Mouse (Mus musculus): ENCODE results near the gene Slc17a1. TPM values are rescaled to one million over a fixed set of nuclear protein-coding genes. Genes with fewer than 3 reads are reported as not detected.

Gene Slc17a1
- polyA plus RNA-seq, 1 experiment from 2014 or later: not detected

- no peak overlapping the region for H3K4me2 ChIP-seq
- no peaks in the 10 kb centered on the region; the same call in 1 of the 2 replicates for H3K27me3 ChIP-seq (replicated peaks)
- 79% methylated on average over 9 of the region's 9 CpGs for WGBS (ENCODE audit: insufficient replicate concordance)
- no peak for ATAC-seq
- H3K4me1 ChIP-seq: peaks cover 7% of the 10 kb centered on the region; the same call in 1 of the 2 replicates
- no peak overlapping the region for H3K27ac ChIP-seq
- no peaks in the 10 kb centered on the region for H3K36me3 ChIP-seq
- no peaks in the 10 kb centered on the region for H3K9me3 ChIP-seq (replicated peaks)
- H3K9ac ChIP-seq: no peak overlapping the region
- H3K4me3 ChIP-seq: no peak overlapping the region
Observed at GRCm38 (mm10) chr13:23930461-23930860, 62.9 kb downstream of the Slc17a1 start.

GRCm38 (mm10) chr13:23930904-23931303, 63.4 kb downstream of the Slc17a1 start:
- Histone ChIP-seq H3K9me3 (replicated peaks) (no peaks in the 10 kb centered on the region), H3K36me3 (no peaks in the 10 kb centered on the region), H3K4me1 (peaks cover 7% of the 10 kb centered on the region; the same call in 1 of the 2 replicates), H3K9ac (no peak overlapping the region), H3K4me2 (no peak overlapping the region), H3K27ac (no peak overlapping the region), H3K4me3 (no peak overlapping the region), H3K27me3 (replicated peaks) (no peaks in the 10 kb centered on the region; the same call in 1 of the 2 replicates)
- 63% methylated on average over 11 of the region's 11 CpGs for WGBS (ENCODE audit: insufficient replicate concordance)
- no peak for ATAC-seq

- Histone ChIP-seq H3K9ac (no peak within 1 kb of the TSS), H3K9me3 (replicated peaks) (no peaks in the 10 kb centered on the region), H3K4me1 (0 out of 2 replicates have a peak, but pooled peaks cover 2% of the 10 kb centered on the region), H3K27ac (no peak within 1 kb of the TSS), H3K4me3 (no peak within 1 kb of the TSS), H3K27me3 (replicated peaks) (no peaks in the 10 kb centered on the region), H3K36me3 (no peaks in the 10 kb centered on the region), H3K4me2 (no peak within 1 kb of the TSS)
- no peak for ATAC-seq
- 84% methylated on average over 39 of the region's 39 CpGs for WGBS (ENCODE audit: insufficient replicate concordance)
Observed at GRCm38 (mm10) chr13:23933421-23934210, 66.1 kb downstream of the Slc17a1 start, which contains the start of gene Hist1h2ba. TSS of gene Hist1h2ba (minus strand) at chr13:23934156.

- ATAC-seq: no peak
- Histone ChIP-seq H3K9me3 (replicated peaks) (no peaks in the 10 kb centered on the region), H3K9ac (no peak within 1 kb of the TSS), H3K27me3 (replicated peaks) (no peaks in the 10 kb centered on the region), H3K4me2 (no peak within 1 kb of the TSS), H3K27ac (no peak within 1 kb of the TSS), H3K36me3 (no peaks in the 10 kb centered on the region), H3K4me3 (no peak within 1 kb of the TSS), H3K4me1 (no peaks in the 10 kb centered on the region)
- 82% methylated on average over 10 of the region's 10 CpGs for WGBS (ENCODE audit: insufficient replicate concordance)
Observed at GRCm38 (mm10) chr13:23934211-23934520, 66.6 kb downstream of the Slc17a1 start, which contains the start of gene Hist1h2aa. TSS of gene Hist1h2aa (plus strand) at chr13:23934462.

GRCm38 (mm10) chr13:23938699-23939098, 71.1 kb downstream of the Slc17a1 start:
- Histone ChIP-seq H3K4me1 (no peaks in the 10 kb centered on the region), H3K9ac (no peak overlapping the region), H3K9me3 (replicated peaks) (no peaks in the 10 kb centered on the region), H3K27ac (no peak overlapping the region), H3K36me3 (no peaks in the 10 kb centered on the region), H3K4me3 (no peak overlapping the region), H3K27me3 (replicated peaks) (0 out of 2 replicates have a peak, but pooled peaks cover 3% of the 10 kb centered on the region), H3K4me2 (no peak overlapping the region)
- 74% methylated on average over 1 of the region's 1 CpGs for WGBS (ENCODE audit: insufficient replicate concordance)
- no peak for ATAC-seq

- Histone ChIP-seq H3K4me3 (no peak overlapping the region), H3K9ac (no peak overlapping the region), H3K27me3 (replicated peaks) (0 out of 2 replicates have a peak, but pooled peaks cover 3% of the 10 kb centered on the region), H3K9me3 (replicated peaks) (no peaks in the 10 kb centered on the region), H3K4me1 (no peaks in the 10 kb centered on the region), H3K4me2 (no peak overlapping the region), H3K27ac (no peak overlapping the region), H3K36me3 (no peaks in the 10 kb centered on the region)
- 62% methylated on average over 6 of the region's 6 CpGs for WGBS (ENCODE audit: insufficient replicate concordance)
- no peak for ATAC-seq
Observed at GRCm38 (mm10) chr13:23940291-23940690, 72.7 kb downstream of the Slc17a1 start.

- Histone ChIP-seq H3K9ac (no peak overlapping the region), H3K27ac (no peak overlapping the region), H3K27me3 (replicated peaks) (0 out of 2 replicates have a peak, but pooled peaks cover 3% of the 10 kb centered on the region), H3K4me3 (no peak overlapping the region), H3K36me3 (no peaks in the 10 kb centered on the region), H3K4me2 (no peak overlapping the region), H3K9me3 (replicated peaks) (no peaks in the 10 kb centered on the region), H3K4me1 (no peaks in the 10 kb centered on the region)
- ATAC-seq: no peak
- 37% methylated on average over 2 of the region's 2 CpGs for WGBS (ENCODE audit: insufficient replicate concordance)
Observed at GRCm38 (mm10) chr13:23942861-23943260, 75.3 kb downstream of the Slc17a1 start.

Small RNAs within 50 kb of the gene (microRNA-seq; reads per million reads assigned to microRNA genes)
- gene Gm44344: not detected

Other genes with a start within 250 kb of the Slc17a1 start
- 2.1 and 2.2 TPM in 2 replicates for gene Hist1h2be, start 246.6 kb upstream of the Slc17a1 start, polyA plus RNA-seq (2016; fragmentation: Nextera tagmentation; extraction: Ambion mirVana)
- gene Hist1h1e, start 245.2 kb upstream of the Slc17a1 start, polyA plus RNA-seq (2016; fragmentation: Nextera tagmentation; extraction: Ambion mirVana): 26.5 and 27.9 TPM in 2 replicates
- gene Hist1h2ac, start 183.8 kb upstream of the Slc17a1 start, polyA plus RNA-seq (2016; fragmentation: Nextera tagmentation; extraction: Ambion mirVana): 0.91 and 1.3 TPM in 2 replicates
- gene Hist1h2bc, start 183.6 kb upstream of the Slc17a1 start, polyA plus RNA-seq (2016; fragmentation: Nextera tagmentation; extraction: Ambion mirVana): 75.3 and 75.6 TPM in 2 replicates
- gene Hist1h1t, start 171.9 kb upstream of the Slc17a1 start, polyA plus RNA-seq (2016; fragmentation: Nextera tagmentation; extraction: Ambion mirVana): not detected in 2 replicates
- 8.6 and 11.6 TPM in 2 replicates for gene Hist1h4c, start 169.3 kb upstream of the Slc17a1 start, polyA plus RNA-seq (2016; fragmentation: Nextera tagmentation; extraction: Ambion mirVana)
- 4.9 and 5.7 TPM in 2 replicates for gene Hfe, start 156.9 kb upstream of the Slc17a1 start, polyA plus RNA-seq (2016; fragmentation: Nextera tagmentation; extraction: Ambion mirVana)
- gene Hist1h1c, start 128.9 kb upstream of the Slc17a1 start, polyA plus RNA-seq (2016; fragmentation: Nextera tagmentation; extraction: Ambion mirVana): 56.9 and 57.2 TPM in 2 replicates
- 4.8 and 6.7 TPM in 2 replicates for gene Hist1h3c, start 122.1 kb upstream of the Slc17a1 start, polyA plus RNA-seq (2016; fragmentation: Nextera tagmentation; extraction: Ambion mirVana)
- gene Hist1h2bb, start 121.0 kb upstream of the Slc17a1 start, polyA plus RNA-seq (2016; fragmentation: Nextera tagmentation; extraction: Ambion mirVana): 4.6 and 5.5 TPM in 2 replicates
- gene Hist1h2ab, start 116.6 kb upstream of the Slc17a1 start, polyA plus RNA-seq (2016; fragmentation: Nextera tagmentation; extraction: Ambion mirVana): 70.3 TPM in 2 replicates
- gene Hist1h3b, start 115.5 kb upstream of the Slc17a1 start, polyA plus RNA-seq (2016; fragmentation: Nextera tagmentation; extraction: Ambion mirVana): 15.2 and 16.6 TPM in 2 replicates
- 4.5 and 5.7 TPM in 2 replicates for gene Hist1h4b, start 110.7 kb upstream of the Slc17a1 start, polyA plus RNA-seq (2016; fragmentation: Nextera tagmentation; extraction: Ambion mirVana)
- gene Hist1h4a, start 106.5 kb upstream of the Slc17a1 start, polyA plus RNA-seq (2016; fragmentation: Nextera tagmentation; extraction: Ambion mirVana): 0.44 and 0.93 TPM in 2 replicates
- 5.5 and 6.8 TPM in 2 replicates for gene Hist1h3a, start 105.4 kb upstream of the Slc17a1 start, polyA plus RNA-seq (2016; fragmentation: Nextera tagmentation; extraction: Ambion mirVana)
- gene Hist1h1a, start 104.1 kb upstream of the Slc17a1 start, polyA plus RNA-seq (2016; fragmentation: Nextera tagmentation; extraction: Ambion mirVana): 4.9 and 5.8 TPM in 2 replicates
- not detected in 2 replicates for gene Trim38, start 97.8 kb upstream of the Slc17a1 start, polyA plus RNA-seq (2016; fragmentation: Nextera tagmentation; extraction: Ambion mirVana)
- gene Slc17a2, start 60.8 kb upstream of the Slc17a1 start, polyA plus RNA-seq (2016; fragmentation: Nextera tagmentation; extraction: Ambion mirVana): 0.35 and 0.43 TPM in 2 replicates
- gene Slc17a3, start 28.3 kb upstream of the Slc17a1 start, polyA plus RNA-seq (2016; fragmentation: Nextera tagmentation; extraction: Ambion mirVana): 0.72 and 0.79 TPM in 2 replicates
- 0.06 TPM in 1 of 2 replicates, not detected in the other for gene Slc17a4, start 47.3 kb downstream of the Slc17a1 start, polyA plus RNA-seq (2016; fragmentation: Nextera tagmentation; extraction: Ambion mirVana)
- not detected in 2 replicates for gene Hist1h2ba, start 66.4 kb downstream of the Slc17a1 start, polyA plus RNA-seq (2016; fragmentation: Nextera tagmentation; extraction: Ambion mirVana)
- not detected in 2 replicates for gene Hist1h2aa, start 66.7 kb downstream of the Slc17a1 start, polyA plus RNA-seq (2016; fragmentation: Nextera tagmentation; extraction: Ambion mirVana)
- gene Scgn, start 123.5 kb downstream of the Slc17a1 start, polyA plus RNA-seq (2016; fragmentation: Nextera tagmentation; extraction: Ambion mirVana): not detected in 2 replicates

Measured in liver, embryonic 12.5 days (tissue).